Mouse (Mus musculus): ENCODE measurements around the gene Scube3.
"Not testable (repeated sequence)": the region's sequence is repeated elsewhere in the genome, so short reads cannot be mapped to it uniquely, and the experiment has no call there.

The Scube3 gene

GRCm38 (mm10) chr17:28180783-28181544 is 39.0 kb downstream of the Scube3 start:
- no peak for DNase-seq

- no peak for DNase-seq
Measured at GRCm38 (mm10) chr17:28184971-28185638, 43.2 kb downstream of the Scube3 start.

GRCm38 (mm10) chr17:28188313-28188712 is 46.4 kb downstream of the Scube3 start:
- DNase-seq, result no peak

GRCm38 (mm10) chr17:28192754-28193153 is 50.8 kb downstream of the Scube3 start:
- DNase-seq, result no peak

GRCm38 (mm10) chr17:28193559-28193958 is 51.6 kb downstream of the Scube3 start:
- DNase-seq, result no peak

- no peak for DNase-seq
Measured at GRCm38 (mm10) chr17:28195033-28195432, 53.1 kb downstream of the Scube3 start.

GRCm38 (mm10) chr17:28197646-28198045 is 55.7 kb downstream of the Scube3 start:
- DNase-seq, result no peak

GRCm38 (mm10) chr17:28201982-28202381 is 60.0 kb downstream of the Scube3 start:
- no peak for DNase-seq

- peak; percentile 55 for DNase-seq
Measured at GRCm38 (mm10) chr17:28204052-28204720, 62.2 kb downstream of the Scube3 start.

GRCm38 (mm10) chr17:28205443-28205842 is 63.5 kb downstream of the Scube3 start:
- no peak for DNase-seq

- no peak for DNase-seq
Measured at GRCm38 (mm10) chr17:28207092-28207491, 65.2 kb downstream of the Scube3 start.

- DNase-seq, result peak; percentile 38
Measured at GRCm38 (mm10) chr17:28207591-28208313, 65.8 kb downstream of the Scube3 start, which contains the start of gene Def6. TSS of gene Def6 (plus strand) at chr17:28207778.

- no peak for DNase-seq
Measured at GRCm38 (mm10) chr17:28208314-28208612, 66.3 kb downstream of the Scube3 start.

- no peak for DNase-seq
Measured at GRCm38 (mm10) chr17:28209457-28210110, 67.6 kb downstream of the Scube3 start.

GRCm38 (mm10) chr17:28211921-28212341 is 70.0 kb downstream of the Scube3 start:
- no peak for DNase-seq

GRCm38 (mm10) chr17:28212391-28212790 is 70.5 kb downstream of the Scube3 start:
- DNase-seq, result no peak

- DNase-seq, result no peak
Measured at GRCm38 (mm10) chr17:28213236-28213635, 71.3 kb downstream of the Scube3 start.

- DNase-seq, result no peak
Measured at GRCm38 (mm10) chr17:28216791-28217190, 74.8 kb downstream of the Scube3 start.

GRCm38 (mm10) chr17:28217721-28218649 is 76.0 kb downstream of the Scube3 start:
- no peak for DNase-seq

- DNase-seq, result not testable (repeated sequence)
Measured at GRCm38 (mm10) chr17:28222463-28222862, 80.5 kb downstream of the Scube3 start.

Data from right cerebral cortex, postnatal 25 days (tissue).